Mouse (Mus musculus) ES-E14 (cell line): ENCODE measurements around the gene Mipol1. TPM values are rescaled to one million over a fixed set of nuclear protein-coding genes. Genes with fewer than 3 reads are reported as not detected.

Experiments
- DNase-seq: peaks from one replicate; pipeline ENCODE4 v3.0.0-alpha.2; 2013; ENCODE audit warnings: low read depth, low spot score
- H3K27ac ChIP-seq: 2 replicates; pipeline ENCODE4 v1.5.1; 2012; ENCODE audit warnings: low read depth, mild to moderate bottlenecking, low read length, moderate library complexity, mixed read lengths; ENCODE audit not compliant: poor library complexity, insufficient read depth, severe bottlenecking
- H3K36me3 ChIP-seq: 2 replicates; pipeline ENCODE4 v1.6.1; 2012; ENCODE audit warnings: mild to moderate bottlenecking, low read length, moderate library complexity, mixed read lengths; ENCODE audit not compliant: control insufficient read depth, poor library complexity, insufficient read depth, severe bottlenecking
- H3K4me1 ChIP-seq, 2 experiments: fragments of 150-350 bp in 1 of 2; sonication (generic) in 1 of 2; 2 replicates each; pipeline ENCODE4 v1.6.1; 2012; ENCODE audit warnings: low read length in 2 of 2, mild to moderate bottlenecking in 1 of 2, mixed read lengths in 1 of 2; ENCODE audit not compliant: control insufficient read depth in 2 of 2, insufficient read depth in 2 of 2, poor library complexity in 1 of 2
- H3K4me3 ChIP-seq, 2 experiments: fragments of 150-350 bp in 1 of 2; sonication (generic) in 1 of 2; 2 replicates each; pipeline ENCODE4 v1.5.1; 2012; ENCODE audit warnings: low read length in 2 of 2, low read depth in 1 of 2, mild to moderate bottlenecking in 1 of 2, mixed read lengths in 1 of 2; ENCODE audit not compliant: insufficient read depth in 1 of 2, poor library complexity in 1 of 2, severe bottlenecking in 1 of 2
- H3K9ac ChIP-seq: 2 replicates; pipeline ENCODE4 v1.6.1; 2012; ENCODE audit warnings: low read depth, mild to moderate bottlenecking, low read length, mixed read lengths; ENCODE audit not compliant: poor library complexity, insufficient read depth, severe bottlenecking
- H3K9me3 ChIP-seq: fragments of 150-350 bp; sonication (generic); 2 replicates; pipeline ENCODE4 v1.6.1; 2012; ENCODE audit warnings: low read depth, mild to moderate bottlenecking, low read length; ENCODE audit not compliant: control insufficient read depth, insufficient read depth
- CHD2 ChIP-seq: IDR thresholded peaks from 2 replicates; pipeline ENCODE4 v1.6.1; 2014; ENCODE audit warnings: mild to moderate bottlenecking, low read depth, low read length, inconsistent platforms
- HCFC1 ChIP-seq: IDR thresholded peaks from 2 replicates; pipeline ENCODE4 v1.6.1; 2012; ENCODE audit warnings: low read length, inconsistent platforms, borderline replicate concordance; ENCODE audit not compliant: insufficient read depth
- MAFK ChIP-seq: IDR thresholded peaks from 2 replicates; pipeline ENCODE4 v1.6.1; 2014; ENCODE audit warnings: mild to moderate bottlenecking, low read depth, low read length, inconsistent platforms; ENCODE audit not compliant: insufficient read depth
- ZC3H11A ChIP-seq: IDR thresholded peaks from 2 replicates; pipeline ENCODE4 v1.6.1; 2012; ENCODE audit warnings: low read depth, mild to moderate bottlenecking, inconsistent platforms, low read length, borderline replicate concordance
- ZNF384 ChIP-seq: IDR thresholded peaks from 2 replicates; pipeline ENCODE4 v1.6.1; 2012; ENCODE audit warnings: low read depth, low read length, inconsistent platforms
- in situ Hi-C, 2 experiments: fragments of 600-800 bp; cut with MboI; formaldehyde crosslinking; loops; one replicate each; pipeline ENCODE4 v1.15.1; 2025; ENCODE audit warnings: low sequenced_read_pairs in 2 of 2, inconsistent platforms in 1 of 2; ENCODE audit not compliant: unreplicated experiment in 2 of 2
- total RNA-seq: library from RNA; depleted of rRNA; stranded (reverse); fragments of 300-350 nt; gene quantifications from 2 replicates; pipeline ENCODE4 v1.2.3, GENCODE M21; 2012

The Mipol1 gene
- total RNA-seq, 1 experiment, result 8.2 TPM

- Histone ChIP-seq H3K27ac (no peak overlapping the region), H3K9me3 (no peaks in the 10 kb centered on the region), H3K9ac (peak overlapping the region; percentile 79), H3K36me3 (peaks cover 1% of the 10 kb centered on the region; the same call in 1 of the 2 replicates), H3K4me3 (peak overlapping the region; percentile 45 to 71), H3K4me1 (peaks cover 9 to 13% of the 10 kb centered on the region in 2 experiments)
- in situ Hi-C loops, result no loop called here
- TF ChIP-seq MAFK, result no peak
- TF ChIP-seq ZC3H11A, result no peak
- TF ChIP-seq HCFC1, result no peak
- no peak for TF ChIP-seq ZNF384
- TF ChIP-seq CHD2, result no peak
- no peak for DNase-seq
Measured at GRCm38 (mm10) chr12:57229703-57230102, 524 bp upstream of the Mipol1 start.

GRCm38 (mm10) chr12:57231085-57231875 is 1.1 kb downstream of the Mipol1 start:
- DNase-seq, result no peak
- peak overlapping the region; percentile 89 to 91 for H3K4me3 ChIP-seq
- no peaks in the 10 kb centered on the region for H3K9me3 ChIP-seq
- peaks cover 4% of the 10 kb centered on the region for H3K36me3 ChIP-seq
- peak overlapping the region; percentile 94; the same call in 1 of the 2 replicates for H3K9ac ChIP-seq
- H3K4me1 ChIP-seq, result peaks cover 9 to 11% of the 10 kb centered on the region in 2 experiments
- TF ChIP-seq CHD2 (no peak), HCFC1 (no peak), ZC3H11A (no peak), MAFK (no peak), ZNF384 (no peak)
- peak overlapping the region; percentile 74; the same call in 1 of the 2 replicates for H3K27ac ChIP-seq
- in situ Hi-C loops, result no loop called here

- H3K36me3 ChIP-seq, result peaks cover 8% of the 10 kb centered on the region
- TF ChIP-seq CHD2 (no peak), HCFC1 (no peak), ZC3H11A (no peak), ZNF384 (no peak), MAFK (no peak)
- no peak overlapping the region for H3K27ac ChIP-seq
- H3K4me3 ChIP-seq, result peak overlapping the region; percentile 52 to 69
- no peaks in the 10 kb centered on the region for H3K9me3 ChIP-seq
- DNase-seq, result no peak
- in situ Hi-C loops, result no loop called here
- peak overlapping the region; percentile 77; the same call in 1 of the 2 replicates for H3K9ac ChIP-seq
- peaks cover under 1 to 10% of the 10 kb centered on the region in 2 experiments; a peak in 2 of 4 replicates for H3K4me1 ChIP-seq
Measured at GRCm38 (mm10) chr12:57233386-57233785, 3.2 kb downstream of the Mipol1 start.

GRCm38 (mm10) chr12:57243671-57244495 is 13.7 kb downstream of the Mipol1 start:
- Histone ChIP-seq H3K27ac (no peak overlapping the region), H3K36me3 (peaks cover 4% of the 10 kb centered on the region), H3K4me3 (no peak overlapping the region), H3K9ac (no peak overlapping the region), H3K9me3 (no peaks in the 10 kb centered on the region), H3K4me1 (peaks cover 2 to 8% of the 10 kb centered on the region in 2 experiments; a peak in 3 of 4 replicates)
- TF ChIP-seq MAFK (no peak), HCFC1 (no peak), ZNF384 (0 out of 2 replicates have a peak, but pooled peaks have one; percentile 35)
- DNase-seq, result no peak
- in situ Hi-C loops, result no loop called here
